Mouse (Mus musculus): ENCODE data around the gene 2810408A11Rik. TPM values are rescaled to one million over a fixed set of nuclear protein-coding genes. Genes with fewer than 3 reads are reported as not detected.

2810408A11Rik gene
- total RNA-seq (2021): under 1 TPM; 0.24 to 0.25 TPM
- long read RNA-seq, experiment 1, partial matches to known transcripts: 1 of 1 reads
- long read RNA-seq, experiment 1, other reads (novel, unspliced or antisense): 0 of 1 reads
- long read RNA-seq, experiment 2: 0 reads

DNA sequence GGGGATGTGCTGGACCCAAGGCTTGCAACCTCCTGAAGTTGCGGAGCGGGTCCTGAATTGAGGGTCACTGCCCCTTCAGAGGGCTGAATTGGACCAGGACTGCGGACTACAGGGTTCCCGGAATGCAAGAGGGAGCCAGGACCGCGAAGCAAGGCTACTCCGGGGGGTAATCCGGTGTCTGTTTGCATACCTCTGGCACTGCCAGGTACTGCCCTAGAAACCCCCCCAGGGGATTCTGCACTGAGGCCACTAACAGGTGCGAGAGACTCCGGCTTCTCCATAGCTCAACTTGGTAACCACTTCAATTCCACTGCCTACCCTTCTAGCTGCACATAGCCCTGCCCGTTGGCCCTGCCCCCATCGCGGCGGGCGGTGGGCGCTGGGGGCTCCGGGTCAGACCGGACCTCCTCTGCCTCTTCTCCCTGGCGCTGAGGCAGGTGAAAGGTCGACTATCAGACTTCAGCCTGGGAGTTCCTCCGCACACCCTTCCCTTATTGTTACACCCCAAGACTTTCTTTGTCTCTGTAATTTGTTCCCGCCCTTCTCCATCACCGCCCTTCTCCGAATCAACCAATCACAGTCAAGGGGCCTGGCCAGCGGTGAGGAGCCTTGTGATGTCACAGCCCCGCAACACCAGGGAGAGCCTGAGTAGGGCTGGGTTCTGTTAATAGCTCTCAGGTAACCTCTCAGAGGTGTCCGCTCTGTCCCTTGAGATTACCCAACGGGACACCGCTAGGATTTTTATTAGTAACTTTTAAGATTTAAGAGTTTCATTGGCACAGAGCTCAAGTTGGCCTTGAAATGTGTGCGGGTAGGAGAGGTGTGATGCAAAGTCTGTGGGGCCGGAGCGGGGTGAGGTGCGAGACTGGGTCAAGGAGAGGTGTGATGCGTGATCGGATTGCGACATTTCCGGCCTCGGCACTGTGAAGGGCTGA is at the start of gene 2810408A11Rik, which contains the start of gene Neurl4:
Gene 2810408A11Rik (minus strand): TSS at position 517 of the 935 bp plus-strand sequence.
Gene Neurl4 (plus strand): TSS at position 602 of the 935 bp plus-strand sequence.
- DNase-seq (ENCODE audit: low spot score): peak; percentile 92

GRCm38 (mm10) chr11:69948763-69949150 is 48.0 kb upstream of the 2810408A11Rik start:
- peak; percentile 95 for DNase-seq (ENCODE audit: low spot score)

- DNase-seq (ENCODE audit: low spot score): peak; percentile 96
Measured at GRCm38 (mm10) chr11:69948066-69948762, 47.4 kb upstream of the 2810408A11Rik start, which contains the start of gene Slc2a4. Gene Slc2a4, minus strand, starts transcription at chr11:69948188.

DNA sequence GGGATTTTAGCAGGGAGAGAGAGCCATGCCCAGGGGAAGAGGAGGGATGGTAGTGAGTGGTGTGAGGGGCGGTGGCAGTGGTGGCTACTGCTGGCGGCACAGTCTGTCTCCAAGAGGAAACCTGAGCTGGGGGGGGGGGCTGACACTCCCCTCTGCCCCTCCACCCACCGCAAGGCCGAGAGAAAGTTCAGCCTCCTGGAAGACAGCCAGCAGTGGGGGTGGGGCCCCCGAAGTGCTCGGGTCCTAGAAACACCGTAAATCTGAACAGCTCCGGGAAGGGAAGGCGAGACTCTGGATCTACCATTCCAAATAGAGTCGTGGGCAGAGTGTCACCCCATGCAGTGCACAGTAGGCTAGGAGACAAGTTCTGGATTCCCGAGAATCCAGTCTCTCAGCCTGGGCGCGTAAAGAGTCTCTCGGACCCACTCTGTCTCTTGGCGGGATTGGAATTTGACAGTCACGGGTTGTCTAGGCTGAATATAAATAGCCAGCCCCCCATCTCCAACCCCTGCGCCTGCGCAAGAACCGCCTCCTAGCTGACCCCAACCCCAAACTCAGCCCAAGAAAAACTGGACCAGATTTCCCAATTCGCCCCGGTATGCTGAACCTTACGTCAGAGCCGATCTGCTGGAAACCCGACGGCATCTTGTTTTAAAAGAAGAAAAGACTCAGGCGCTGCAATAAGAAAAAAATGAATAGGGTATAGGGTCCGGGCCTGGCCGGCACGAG is 46.7 kb upstream of the 2810408A11Rik start:
- DNase-seq (ENCODE audit: low spot score): peak; percentile 88

GRCm38 (mm10) chr11:69945997-69946891 is 45.5 kb upstream of the 2810408A11Rik start:
- DNase-seq (ENCODE audit: low spot score): no peak

- DNase-seq (ENCODE audit: low spot score): peak; percentile 24
Measured at GRCm38 (mm10) chr11:69945216-69945615, 44.4 kb upstream of the 2810408A11Rik start.

DNA sequence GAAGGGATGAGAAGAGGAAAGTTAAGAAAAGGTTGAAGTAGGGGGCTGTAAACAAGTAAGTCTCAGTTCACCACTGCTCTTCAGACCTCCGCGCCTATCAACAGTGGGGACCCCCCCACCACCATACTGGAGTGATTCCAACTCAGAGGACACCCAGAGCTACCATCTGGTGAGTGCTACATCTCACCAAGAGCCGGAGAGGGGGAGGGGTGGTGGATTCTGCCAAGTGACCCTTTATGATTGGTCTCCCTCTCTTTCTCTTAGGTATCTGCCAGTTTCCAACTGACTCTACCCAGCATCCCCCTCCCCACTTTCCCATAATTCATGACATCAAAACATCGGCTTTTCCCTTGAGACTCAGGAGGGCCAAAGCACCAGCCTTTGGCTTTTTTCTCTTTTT is 40.2 kb upstream of the 2810408A11Rik start:
- DNase-seq (ENCODE audit: low spot score): peak; percentile 30

GRCm38 (mm10) chr11:69939731-69940130 is 38.9 kb upstream of the 2810408A11Rik start:
- DNase-seq (ENCODE audit: low spot score): no peak

GRCm38 (mm10) chr11:69939181-69939580 is 38.4 kb upstream of the 2810408A11Rik start:
- DNase-seq (ENCODE audit: low spot score): peak; percentile 30

- no peak for DNase-seq (ENCODE audit: low spot score)
Measured at GRCm38 (mm10) chr11:69938401-69938979, 37.7 kb upstream of the 2810408A11Rik start.

- no peak for DNase-seq (ENCODE audit: low spot score)
Measured at GRCm38 (mm10) chr11:69937834-69938233, 37.0 kb upstream of the 2810408A11Rik start.

DNA sequence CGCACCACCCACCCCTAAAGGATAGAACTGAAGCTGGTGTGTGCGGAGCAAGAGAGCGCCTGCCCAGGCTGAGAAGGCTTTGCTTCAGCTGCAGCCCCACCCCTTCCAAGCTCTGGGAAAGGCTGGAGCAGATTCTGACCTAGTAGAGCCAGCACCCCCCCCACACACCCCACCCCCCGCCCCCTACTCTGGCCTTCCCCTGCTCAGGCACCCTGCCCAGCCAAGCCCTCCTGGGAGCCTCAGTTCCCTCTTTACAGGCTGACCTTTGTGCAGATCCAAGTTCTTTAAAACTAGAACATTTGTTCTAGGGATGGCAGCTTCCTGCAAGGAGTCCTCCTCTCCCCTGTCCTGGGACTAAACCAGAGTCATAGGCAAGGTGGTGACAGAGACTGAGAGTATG is 36.6 kb upstream of the 2810408A11Rik start:
- peak; percentile 71 for DNase-seq (ENCODE audit: low spot score)

GRCm38 (mm10) chr11:69936714-69937347 is 36.0 kb upstream of the 2810408A11Rik start:
- DNase-seq (ENCODE audit: low spot score): peak; percentile 42

DNA sequence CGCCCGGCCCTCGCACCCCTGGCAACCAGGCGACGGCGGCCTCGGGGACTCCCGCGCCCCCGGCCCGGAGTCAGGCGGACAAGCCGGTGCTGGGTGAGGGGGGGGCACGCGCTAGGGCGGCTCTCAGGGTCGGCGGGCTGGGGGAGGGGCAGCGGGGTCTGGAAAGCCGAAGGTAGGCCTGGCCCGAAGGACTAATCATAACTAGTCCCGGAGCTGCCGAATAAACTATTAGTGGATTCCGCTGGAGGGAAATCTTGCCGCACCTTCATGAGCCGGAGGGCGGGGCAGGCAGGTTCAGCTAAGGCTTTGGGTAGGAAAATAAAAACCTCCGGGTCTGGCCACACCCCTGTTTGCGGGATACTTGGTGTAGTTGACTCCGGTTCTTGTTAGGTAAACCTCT is 35.4 kb upstream of the 2810408A11Rik start:
- no peak for DNase-seq (ENCODE audit: low spot score)

- DNase-seq (ENCODE audit: low spot score): peak; percentile 92
Measured at GRCm38 (mm10) chr11:69935137-69935879, 34.5 kb upstream of the 2810408A11Rik start, which contains the start of gene Ybx2. Gene Ybx2, plus strand, starts transcription at chr11:69935796.

GRCm38 (mm10) chr11:69934681-69935080 is 33.9 kb upstream of the 2810408A11Rik start:
- no peak for DNase-seq (ENCODE audit: low spot score)

- peak; percentile 96 for DNase-seq (ENCODE audit: low spot score)
Measured at GRCm38 (mm10) chr11:69934169-69934568, 33.4 kb upstream of the 2810408A11Rik start.

DNA sequence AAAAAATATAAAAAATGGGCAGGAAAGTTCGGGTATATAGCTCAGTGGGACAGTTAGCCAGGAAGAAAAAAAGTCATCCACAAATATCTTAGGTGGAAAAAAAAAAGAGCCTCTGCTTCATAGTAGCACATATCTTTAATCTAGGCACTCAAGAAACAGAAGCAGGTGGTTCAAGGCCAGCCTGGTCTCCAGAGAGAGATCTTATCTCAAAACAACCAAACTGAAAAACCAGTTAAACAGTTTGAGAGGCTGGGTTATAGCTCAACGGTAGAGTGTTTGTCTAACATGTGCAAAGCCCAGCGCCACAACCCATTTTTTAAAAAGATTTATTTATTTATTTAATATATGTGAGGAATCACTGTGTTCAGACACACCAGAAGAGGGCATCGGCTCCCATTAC is 32.3 kb upstream of the 2810408A11Rik start:
- no peak for DNase-seq (ENCODE audit: low spot score)
